Mouse (Mus musculus): ENCODE measurements at regions not wholly inside any gene's neighbourhood (a gene's known extent, or its start where the extent isn't known, plus 50 kb on each side); places are given as distances from the start of the nearest gene placed in this dataset.

- TF ChIP-seq CTCF (conservative IDR thresholded peaks at IDR 0.05; ENCODE audit: insufficient read depth, insufficient read length, low read depth, low read length): no peak
- TF ChIP-seq POLR2A (IDR thresholded peaks at IDR 0.05; ENCODE audit: low read depth, low read length): no peak
- WGBS: 55% methylated on average over 2 of the region's 2 CpGs
These were observed 254.8 kb upstream of the Flrt2 start for GRCm38 (mm10) chr12:95437226-95437625.

GRCm38 (mm10) chr12:95457480-95457879, 234.5 kb upstream of the Flrt2 start:
- no peak overlapping the region for H3K27ac ChIP-seq (ENCODE audit: insufficient read depth, low read depth, low read length)
- H3K36me3 ChIP-seq (ENCODE audit: control insufficient read depth, insufficient read depth, low read length): no peaks in the 10 kb centered on the region
- TF ChIP-seq POLR2A (IDR thresholded peaks at IDR 0.05; ENCODE audit: low read depth, low read length): no peak
- TF ChIP-seq CTCF (conservative IDR thresholded peaks at IDR 0.05; ENCODE audit: insufficient read depth, insufficient read length, low read depth, low read length): no peak
- DNase-seq: no peak
- WGBS: 91% methylated on average over 4 of the region's 4 CpGs
- no peaks in the 10 kb centered on the region for H3K4me1 ChIP-seq (ENCODE audit: control insufficient read depth, insufficient read depth, low read length)
- H3K27me3 ChIP-seq (replicated peaks; ENCODE audit: control insufficient read depth, insufficient read depth, low read length): no peaks in the 10 kb centered on the region; the same call in 1 of the 2 replicates
- H3K4me3 ChIP-seq (ENCODE audit: insufficient read depth, low read depth, low read length): no peak overlapping the region

More at GRCm38 (mm10) chr12:95437226-95437625, 254.8 kb upstream of the Flrt2 start:
- DNase-seq: no peak
- no peaks in the 10 kb centered on the region for H3K36me3 ChIP-seq (ENCODE audit: control insufficient read depth, insufficient read depth, low read length)
- H3K4me3 ChIP-seq (ENCODE audit: insufficient read depth, low read depth, low read length): no peak overlapping the region
- no peak overlapping the region for H3K27ac ChIP-seq (ENCODE audit: insufficient read depth, low read depth, low read length)
- no peaks in the 10 kb centered on the region for H3K27me3 ChIP-seq (replicated peaks; ENCODE audit: control insufficient read depth, insufficient read depth, low read length)
- no peaks in the 10 kb centered on the region for H3K4me1 ChIP-seq (ENCODE audit: control insufficient read depth, insufficient read depth, low read length)

DNA sequence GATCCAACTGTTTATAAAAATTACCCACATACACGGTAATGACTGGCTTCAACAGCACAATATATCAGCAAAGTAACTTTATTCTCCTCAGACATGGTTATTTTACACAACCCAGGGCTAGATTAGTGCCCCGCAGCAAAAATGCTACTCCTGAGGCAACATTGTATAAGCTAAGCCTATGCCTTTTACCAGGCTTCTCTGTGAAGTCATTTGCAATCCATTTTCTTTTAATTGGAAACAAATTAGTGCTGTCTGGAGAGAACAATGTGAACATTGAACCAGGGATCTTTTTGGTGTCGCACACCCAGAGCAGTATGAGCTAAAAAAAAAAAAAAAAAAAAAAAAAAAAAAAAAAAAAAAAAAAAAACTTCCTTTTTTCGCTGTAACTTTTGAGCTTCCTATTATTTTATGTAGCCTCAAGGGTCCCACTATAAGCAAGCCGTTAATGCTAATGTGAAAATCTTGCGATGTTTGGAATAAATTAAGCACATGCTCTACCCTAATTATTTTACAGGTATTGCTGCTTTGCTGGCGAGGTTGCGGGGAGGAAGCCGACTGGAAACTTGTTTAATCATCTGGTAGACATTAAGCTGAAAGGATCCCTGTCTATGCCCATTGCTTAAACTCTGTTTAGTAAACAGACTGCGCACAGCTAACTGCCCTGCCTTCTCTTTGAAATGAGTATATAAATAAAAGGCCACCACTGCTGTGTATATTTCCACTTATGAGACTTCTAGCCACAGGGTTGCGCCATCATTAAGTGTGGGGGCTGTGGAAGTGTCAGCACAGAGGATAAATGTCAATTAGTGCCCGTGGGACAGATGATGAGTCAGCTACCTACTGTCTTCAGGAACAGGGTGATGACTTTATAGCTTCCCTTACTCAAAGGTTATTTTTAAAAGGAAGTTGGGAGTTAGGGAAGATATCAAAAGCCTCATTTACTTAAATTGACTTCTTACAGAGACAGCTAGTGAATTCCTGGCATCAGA, 225.2 kb upstream of the Flrt2 start:
- H3K27ac ChIP-seq (ENCODE audit: insufficient read depth, low read depth, low read length): no peak overlapping the region
- no peak overlapping the region for H3K4me3 ChIP-seq (ENCODE audit: insufficient read depth, low read depth, low read length)
- H3K36me3 ChIP-seq (ENCODE audit: control insufficient read depth, insufficient read depth, low read length): no peaks in the 10 kb centered on the region
- 52% methylated on average over 12 of the region's 12 CpGs for WGBS
- no peaks in the 10 kb centered on the region for H3K4me1 ChIP-seq (ENCODE audit: control insufficient read depth, insufficient read depth, low read length)
- no peak for DNase-seq
- TF ChIP-seq POLR2A (IDR thresholded peaks at IDR 0.05; ENCODE audit: low read depth, low read length) (no peak), CTCF (conservative IDR thresholded peaks at IDR 0.05; ENCODE audit: insufficient read depth, insufficient read length, low read depth, low read length) (no peak)
- H3K27me3 ChIP-seq (replicated peaks; ENCODE audit: control insufficient read depth, insufficient read depth, low read length): no peaks in the 10 kb centered on the region

- WGBS: 67% methylated on average over 6 of the region's 6 CpGs
- Histone ChIP-seq H3K36me3 (ENCODE audit: control insufficient read depth, insufficient read depth, low read length) (no peaks in the 10 kb centered on the region), H3K4me3 (ENCODE audit: insufficient read depth, low read depth, low read length) (no peak overlapping the region), H3K27me3 (replicated peaks; ENCODE audit: control insufficient read depth, insufficient read depth, low read length) (no peaks in the 10 kb centered on the region), H3K4me1 (ENCODE audit: control insufficient read depth, insufficient read depth, low read length) (no peaks in the 10 kb centered on the region), H3K27ac (ENCODE audit: insufficient read depth, low read depth, low read length) (no peak overlapping the region)
- no peak for DNase-seq
- TF ChIP-seq CTCF (conservative IDR thresholded peaks at IDR 0.05; ENCODE audit: insufficient read depth, insufficient read length, low read depth, low read length): no peak
- TF ChIP-seq POLR2A (IDR thresholded peaks at IDR 0.05; ENCODE audit: low read depth, low read length): no peak
These were observed 222.1 kb upstream of the Flrt2 start for GRCm38 (mm10) chr12:95469897-95470296.

- Histone ChIP-seq H3K4me3 (ENCODE audit: insufficient read depth, low read depth, low read length) (no peak overlapping the region), H3K27ac (ENCODE audit: insufficient read depth, low read depth, low read length) (no peak overlapping the region), H3K36me3 (ENCODE audit: control insufficient read depth, insufficient read depth, low read length) (no peaks in the 10 kb centered on the region), H3K27me3 (replicated peaks; ENCODE audit: control insufficient read depth, insufficient read depth, low read length) (no peaks in the 10 kb centered on the region), H3K4me1 (ENCODE audit: control insufficient read depth, insufficient read depth, low read length) (no peaks in the 10 kb centered on the region)
- no peak for TF ChIP-seq CTCF (conservative IDR thresholded peaks at IDR 0.05; ENCODE audit: insufficient read depth, insufficient read length, low read depth, low read length)
- TF ChIP-seq POLR2A (IDR thresholded peaks at IDR 0.05; ENCODE audit: low read depth, low read length): no peak
- no peak for DNase-seq
These were observed 205.5 kb upstream of the Flrt2 start for GRCm38 (mm10) chr12:95486502-95486901.

- Histone ChIP-seq H3K4me1 (ENCODE audit: control insufficient read depth, insufficient read depth, low read length) (no peaks in the 10 kb centered on the region), H3K27ac (ENCODE audit: insufficient read depth, low read depth, low read length) (no peak overlapping the region), H3K36me3 (ENCODE audit: control insufficient read depth, insufficient read depth, low read length) (no peaks in the 10 kb centered on the region), H3K27me3 (replicated peaks; ENCODE audit: control insufficient read depth, insufficient read depth, low read length) (no peaks in the 10 kb centered on the region), H3K4me3 (ENCODE audit: insufficient read depth, low read depth, low read length) (no peak overlapping the region)
- TF ChIP-seq CTCF (conservative IDR thresholded peaks at IDR 0.05; ENCODE audit: insufficient read depth, insufficient read length, low read depth, low read length): no peak
- TF ChIP-seq POLR2A (IDR thresholded peaks at IDR 0.05; ENCODE audit: low read depth, low read length): no peak
- no peak for DNase-seq
- 27% methylated on average over 3 of the region's 3 CpGs for WGBS
These were observed 203.7 kb upstream of the Flrt2 start for GRCm38 (mm10) chr12:95488371-95488770.

DNA sequence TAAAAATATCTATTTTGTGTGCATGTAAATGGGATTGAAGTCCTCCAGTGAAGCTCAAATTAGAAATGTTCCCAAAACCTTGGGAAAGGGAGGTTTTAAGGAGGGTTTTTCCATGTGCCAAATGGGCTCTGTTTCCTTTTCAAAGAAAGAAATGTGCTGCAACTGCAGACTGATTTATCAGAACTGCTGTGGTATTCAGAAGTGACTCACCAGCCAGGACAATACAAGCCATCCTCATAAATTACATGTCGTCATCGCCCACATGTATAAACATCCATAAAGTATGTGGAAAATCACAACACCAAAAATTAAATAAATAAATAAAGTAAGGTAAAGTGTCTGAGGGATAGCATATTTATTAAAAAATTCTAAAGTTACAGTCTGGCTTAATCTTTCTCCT, 202.7 kb upstream of the Flrt2 start:
- TF ChIP-seq POLR2A (IDR thresholded peaks at IDR 0.05; ENCODE audit: low read depth, low read length) (no peak), CTCF (conservative IDR thresholded peaks at IDR 0.05; ENCODE audit: insufficient read depth, insufficient read length, low read depth, low read length) (no peak)
- Histone ChIP-seq H3K4me3 (ENCODE audit: insufficient read depth, low read depth, low read length) (no peak overlapping the region), H3K36me3 (ENCODE audit: control insufficient read depth, insufficient read depth, low read length) (no peaks in the 10 kb centered on the region), H3K27ac (ENCODE audit: insufficient read depth, low read depth, low read length) (no peak overlapping the region), H3K4me1 (ENCODE audit: control insufficient read depth, insufficient read depth, low read length) (no peaks in the 10 kb centered on the region), H3K27me3 (replicated peaks; ENCODE audit: control insufficient read depth, insufficient read depth, low read length) (no peaks in the 10 kb centered on the region)
- 81% methylated on average over 2 of the region's 2 CpGs for WGBS
- DNase-seq: peak; percentile 1

Data from kidney, adult 2 months (tissue).